Mouse (Mus musculus): ENCODE data around the gene Hk2.

GRCm38 (mm10) chr6:82696736-82697135, 77.5 kb downstream of the Hk2 start:
- TF ChIP-seq POLR2A (IDR thresholded peaks at IDR 0.05; ENCODE audit: borderline replicate concordance, low read depth, low read length): no peak
- TF ChIP-seq CTCF (IDR thresholded peaks at IDR 0.05; ENCODE audit: low read depth, low read length): no peak

Data from bone marrow macrophage, adult 2 months (primary cell).